Mouse (Mus musculus) bone marrow macrophage, adult 2 months (primary cell): ENCODE measurements around the gene Gja4. TPM values are rescaled to one million over a fixed set of nuclear protein-coding genes. Genes with fewer than 3 reads are reported as not detected.

Experiments used
- H3K27ac ChIP-seq: 2 replicates; pipeline ENCODE4 v1.5.1; 2012; ENCODE audit warnings: low read depth, low read length; ENCODE audit not compliant: insufficient read depth
- H3K4me1 ChIP-seq: 2 replicates; pipeline ENCODE4 v1.6.1; 2012; ENCODE audit warnings: low read length; ENCODE audit not compliant: control insufficient read depth, insufficient read depth
- H3K4me3 ChIP-seq: 2 replicates; pipeline ENCODE4 v1.5.1; 2012; ENCODE audit warnings: mild to moderate bottlenecking, low read length, moderate library complexity; ENCODE audit not compliant: insufficient read depth
- CTCF ChIP-seq: IDR thresholded peaks from 2 replicates; pipeline ENCODE4 v1.5.1; 2012; ENCODE audit warnings: low read depth, mild to moderate bottlenecking, low read length, moderate library complexity
- POLR2A ChIP-seq: IDR thresholded peaks from 2 replicates; pipeline ENCODE4 v1.6.1; 2012; ENCODE audit warnings: mild to moderate bottlenecking, low read depth, low read length, borderline replicate concordance
- polyA plus RNA-seq: library from polyadenylated mRNA; stranded (reverse); fragments of >200 nt; gene quantifications from 2 replicates; pipeline ENCODE4 v1.2.4, GENCODE M21; 2012; ENCODE audit not compliant: missing spikeins, insufficient read depth, insufficient read length

Gja4 gene
- polyA plus RNA-seq, 1 experiment: not detected

GRCm38 (mm10) chr4:127341372-127341771, 27.5 kb upstream of the Gja4 start:
- H3K4me3 ChIP-seq: no peak overlapping the region
- no peak for TF ChIP-seq CTCF
- TF ChIP-seq POLR2A: no peak
- H3K4me1 ChIP-seq: no peaks in the 10 kb centered on the region
- H3K27ac ChIP-seq: no peak overlapping the region

GRCm38 (mm10) chr4:127337668-127338067, 23.8 kb upstream of the Gja4 start:
- Histone ChIP-seq H3K4me3 (no peak overlapping the region), H3K4me1 (no peaks in the 10 kb centered on the region), H3K27ac (no peak overlapping the region)
- no peak for TF ChIP-seq POLR2A
- no peak for TF ChIP-seq CTCF

- Histone ChIP-seq H3K4me1 (no peaks in the 10 kb centered on the region), H3K27ac (no peak overlapping the region), H3K4me3 (no peak overlapping the region)
- TF ChIP-seq POLR2A (no peak), CTCF (no peak)
Measured at GRCm38 (mm10) chr4:127334870-127335504, 21.1 kb upstream of the Gja4 start.

- no peak overlapping the region for H3K4me3 ChIP-seq
- TF ChIP-seq CTCF (no peak), POLR2A (no peak)
- H3K4me1 ChIP-seq: peaks cover 13% of the 10 kb centered on the region
- no peak overlapping the region for H3K27ac ChIP-seq
Measured at GRCm38 (mm10) chr4:127331171-127331570, 17.3 kb upstream of the Gja4 start.

- Histone ChIP-seq H3K27ac (no peak within 1 kb of the TSS), H3K4me3 (peak within 1 kb of the TSS; percentile 23; the same call in 1 of the 2 replicates), H3K4me1 (peaks cover 13% of the 10 kb centered on the region)
- no peak for TF ChIP-seq CTCF
- TF ChIP-seq POLR2A: no peak
Measured at GRCm38 (mm10) chr4:127330181-127331100, 16.6 kb upstream of the Gja4 start, which contains the start of gene Gjb3. Gene Gjb3, minus strand, starts transcription at chr4:127330844.

GRCm38 (mm10) chr4:127329751-127330150, 15.9 kb upstream of the Gja4 start:
- no peak overlapping the region for H3K4me3 ChIP-seq
- TF ChIP-seq CTCF: no peak
- no peak for TF ChIP-seq POLR2A
- peaks cover 13% of the 10 kb centered on the region for H3K4me1 ChIP-seq
- H3K27ac ChIP-seq: no peak overlapping the region

- H3K4me1 ChIP-seq: peaks cover 13% of the 10 kb centered on the region
- no peak overlapping the region for H3K27ac ChIP-seq
- TF ChIP-seq POLR2A (no peak), CTCF (no peak)
- H3K4me3 ChIP-seq: no peak overlapping the region
Measured at GRCm38 (mm10) chr4:127329046-127329445, 15.2 kb upstream of the Gja4 start.

GRCm38 (mm10) chr4:127328378-127328777, 14.5 kb upstream of the Gja4 start:
- TF ChIP-seq POLR2A (no peak), CTCF (no peak)
- H3K4me3 ChIP-seq: no peak overlapping the region
- no peak overlapping the region for H3K27ac ChIP-seq
- peaks cover 13% of the 10 kb centered on the region for H3K4me1 ChIP-seq

GRCm38 (mm10) chr4:127327749-127328148, 13.9 kb upstream of the Gja4 start:
- TF ChIP-seq CTCF (no peak), POLR2A (no peak)
- peak overlapping the region; percentile 17 for H3K4me3 ChIP-seq
- peaks cover 13% of the 10 kb centered on the region for H3K4me1 ChIP-seq
- no peak overlapping the region for H3K27ac ChIP-seq

GRCm38 (mm10) chr4:127327258-127327657, 13.4 kb upstream of the Gja4 start:
- H3K4me1 ChIP-seq: peaks cover 13% of the 10 kb centered on the region
- TF ChIP-seq CTCF: no peak
- no peak for TF ChIP-seq POLR2A
- H3K27ac ChIP-seq: no peak overlapping the region
- H3K4me3 ChIP-seq: peak overlapping the region; percentile 17
